Mouse (Mus musculus): ENCODE measurements at regions not wholly inside any gene's neighbourhood (a gene's known extent, or its start where the extent isn't known, plus 50 kb on each side); places are given as distances from the start of the nearest gene placed in this dataset.

GRCm38 (mm10) chr7:137963470-137964095, 433.9 kb downstream of the Tcerg1l start:
- TF ChIP-seq CTCF (IDR thresholded peaks at IDR 0.05; ENCODE audit: borderline replicate concordance, control insufficient read depth, extremely low read depth, insufficient read depth, low read length, poor library complexity) = no peak
- TF ChIP-seq POLR2A (IDR thresholded peaks at IDR 0.05; ENCODE audit: control insufficient read depth, extremely low read depth, insufficient read depth, low read length, poor library complexity) = no peak
